Mouse (Mus musculus) MEL (cell line): Measurements from ENCODE around the gene Immp2l.

Experiments used
- BHLHE40 ChIP-seq: IDR thresholded peaks from 2 replicates; pipeline ENCODE4 v1.6.1; 2012; ENCODE audit warnings: low read depth, mild to moderate bottlenecking, inconsistent platforms, low read length, improper control_type of control experiment, borderline replicate concordance
- CTCF ChIP-seq, 3 experiments: IDR thresholded peaks in 2 of 3; conservative IDR thresholded peaks in 1 of 3; 2 replicates each; pipeline ENCODE4 v1.5.1; 2011 to 2012; ENCODE audit warnings: low read length in 3 of 3, low read depth in 2 of 3, mild to moderate bottlenecking in 2 of 3, improper control_type of control experiment in 1 of 3, inconsistent platforms in 1 of 3, mixed read lengths in 1 of 3, moderate library complexity in 1 of 3; ENCODE audit not compliant: control insufficient read depth in 1 of 3, insufficient read depth in 1 of 3, poor library complexity in 1 of 3, severe bottlenecking in 1 of 3
- E2F4 ChIP-seq: IDR thresholded peaks from 2 replicates; pipeline ENCODE4 v1.6.1; 2011; ENCODE audit warnings: low read depth, low read length, improper control_type of control experiment, borderline replicate concordance
- ELF1 ChIP-seq: IDR thresholded peaks from 2 replicates; pipeline ENCODE4 v1.6.1; 2014; ENCODE audit warnings: low read depth, mild to moderate bottlenecking, inconsistent platforms, low read length, improper control_type of control experiment, moderate library complexity
- MAX ChIP-seq: IDR thresholded peaks from 2 replicates; pipeline ENCODE4 v1.6.1; 2011; ENCODE audit warnings: low read length, improper control_type of control experiment
- MXI1 ChIP-seq: IDR thresholded peaks from 2 replicates; pipeline ENCODE4 v1.6.1; 2011; ENCODE audit warnings: mild to moderate bottlenecking, low read depth, low read length, improper control_type of control experiment
- POLR2A ChIP-seq, 2 experiments: IDR thresholded peaks; 2 replicates each; pipeline ENCODE4 v1.6.1; 2011 to 2012; ENCODE audit warnings: low read length in 2 of 2, mild to moderate bottlenecking in 2 of 2, control low read depth in 1 of 2, improper control_type of control experiment in 1 of 2, low read depth in 1 of 2, moderate library complexity in 1 of 2; ENCODE audit not compliant: control insufficient read depth in 1 of 2, insufficient read depth in 1 of 2, poor library complexity in 1 of 2
- USF1 ChIP-seq: IDR thresholded peaks from 2 replicates; pipeline ENCODE4 v1.6.1; 2014; ENCODE audit warnings: low read depth, mild to moderate bottlenecking, inconsistent platforms, low read length, improper control_type of control experiment, moderate library complexity
- ZMIZ1 ChIP-seq: IDR thresholded peaks from 2 replicates; pipeline ENCODE4 v1.6.1; 2012; ENCODE audit warnings: low read depth, mild to moderate bottlenecking, inconsistent platforms, low read length, improper control_type of control experiment, moderate library complexity
- ZNF384 ChIP-seq: IDR thresholded peaks from 2 replicates; pipeline ENCODE4 v1.6.1; 2012; ENCODE audit warnings: low read depth, mild to moderate bottlenecking, inconsistent platforms, low read length, improper control_type of control experiment

GRCm38 (mm10) chr12:41728467-41728866 is 704.6 kb downstream of the Immp2l start:
- no peak for TF ChIP-seq POLR2A (IDR thresholded peaks at IDR 0.05; ENCODE audit: control insufficient read depth in 1 of 2, insufficient read depth in 1 of 2, low read depth in 1 of 2, low read length in 2 of 2, poor library complexity in 1 of 2)
- no peak for TF ChIP-seq MAX
- no peak for TF ChIP-seq ZNF384
- TF ChIP-seq CTCF (IDR thresholded peaks at IDR 0.05 in 2 of 3, conservative IDR thresholded peaks at IDR 0.05 in 1 of 3; ENCODE audit: control insufficient read depth in 1 of 3, insufficient read depth in 1 of 3, low read depth in 2 of 3, low read length in 3 of 3, poor library complexity in 1 of 3, severe bottlenecking in 1 of 3): no peak
- no peak for TF ChIP-seq BHLHE40
- TF ChIP-seq ELF1: no peak
- TF ChIP-seq MXI1: no peak
- TF ChIP-seq ZMIZ1: no peak
- TF ChIP-seq USF1: no peak
- TF ChIP-seq E2F4: no peak
